In genomic region chr4:57782549-57783390, GRCm38 (mm10) we compare ENCODE assay signal across 8 mouse cellular contexts.
DNase-seq lines count a peak whose midpoint lies in the region; ATAC-seq and TF ChIP-seq lines count a peak whose summit lies in the region.

No protein-coding gene starts in this region.

- ATAC-seq in forebrain, embryonic 16.5 days: peak; percentile 27
- ATAC-seq in kidney, embryonic 16.5 days (ENCODE audit: low FRiP score, low TSS enrichment): no peak
- peak; percentile 68 for ATAC-seq in midbrain, embryonic 11.5 days (ENCODE audit: low FRiP score)

- 3% methylated on average over 32 of the region's 33 CpGs for WGBS in forebrain, embryonic 16.5 days
- WGBS in kidney, embryonic 16.5 days: 5% methylated on average over 33 of the region's 33 CpGs
- 1% methylated on average over 33 of the region's 33 CpGs for WGBS in midbrain, embryonic 11.5 days

- TF ChIP-seq POLR2A in MEL (IDR thresholded peaks at IDR 0.05; ENCODE audit: control insufficient read depth in 1 of 2, insufficient read depth in 1 of 2, low read depth in 1 of 2, low read length in 2 of 2, poor library complexity in 1 of 2): no peak

- H3K4me1 ChIP-seq in MEL (ENCODE audit: control insufficient read depth in 1 of 2, insufficient read depth in 2 of 2, low read length in 2 of 2): peaks cover 2 to 9% of the 10 kb centered on the region in 2 experiments; a peak in 3 of 4 replicates
- H3K4me1 ChIP-seq in forebrain, embryonic 16.5 days (replicated peaks; ENCODE audit: control insufficient read depth, insufficient read depth, low read length): peaks cover 20% of the 10 kb centered on the region
- peaks cover 31% of the 10 kb centered on the region for H3K4me1 ChIP-seq in kidney, embryonic 16.5 days (ENCODE audit: insufficient read depth, low read length)
- peaks cover 24% of the 10 kb centered on the region for H3K4me1 ChIP-seq in midbrain, embryonic 11.5 days (ENCODE audit: control insufficient read depth, insufficient read depth, low read length)

- H3K4me3 ChIP-seq in MEL (ENCODE audit: control insufficient read depth in 1 of 2, insufficient read depth in 1 of 2, low read depth in 2 of 2, low read length in 2 of 2): peak overlapping the region; percentile 75 to 92
- H3K4me3 ChIP-seq in forebrain, embryonic 16.5 days (replicated peaks; ENCODE audit: low read length): peak overlapping the region; percentile 51
- H3K4me3 ChIP-seq in kidney, embryonic 16.5 days (ENCODE audit: low read length): peak overlapping the region; percentile 47
- peak overlapping the region; percentile 42 for H3K4me3 ChIP-seq in midbrain, embryonic 11.5 days (ENCODE audit: low read depth, low read length)

- peak overlapping the region; percentile 70 for H3K4me2 ChIP-seq in forebrain, embryonic 16.5 days (ENCODE audit: low read length)
- peak overlapping the region; percentile 69 for H3K4me2 ChIP-seq in kidney, embryonic 16.5 days (replicated peaks; ENCODE audit: low read depth, low read length)
- peak overlapping the region; percentile 72 for H3K4me2 ChIP-seq in midbrain, embryonic 11.5 days

- no peak overlapping the region for H3K27ac ChIP-seq in MEL (ENCODE audit: control insufficient read depth, low read depth, low read length)
- H3K27ac ChIP-seq in forebrain, embryonic 16.5 days (ENCODE audit: low read length): no peak overlapping the region
- H3K27ac ChIP-seq in kidney, embryonic 16.5 days (ENCODE audit: low read length): no peak overlapping the region
- H3K27ac ChIP-seq in midbrain, embryonic 11.5 days (ENCODE audit: low read depth, low read length): no peak overlapping the region

- TF ChIP-seq EP300 in MEL (IDR thresholded peaks at IDR 0.05; ENCODE audit: low read depth in 1 of 2, low read length in 2 of 2): no peak

- no peak for TF ChIP-seq RAD21 in MEL (IDR thresholded peaks at IDR 0.05; ENCODE audit: low read depth, low read length)

- DNase-seq in heart, adult 11 months: peak; percentile 96
- no peak for DNase-seq in heart, postnatal 25 days (ENCODE audit: low spot score)
- peak; percentile 43 for DNase-seq in MEL (ENCODE audit: low read depth, low spot score)
- DNase-seq in midbrain, embryonic 11.5 days (ENCODE audit: low spot score, missing footprints): peak; percentile 95
- peak; percentile 37 for DNase-seq in thymus, postnatal 0 days (ENCODE audit: low spot score)
- DNase-seq in cerebellum, adult 9-11 months: no peak

- 0 out of 4 replicates have a peak, but pooled peaks cover 0 to 2% of the 10 kb centered on the region in 2 experiments for H3K27me3 ChIP-seq in MEL (ENCODE audit: control insufficient read depth in 1 of 2, insufficient read depth in 2 of 2, low read length in 2 of 2)
- H3K27me3 ChIP-seq in forebrain, embryonic 16.5 days (replicated peaks; ENCODE audit: control insufficient read depth, insufficient read depth, low read length): 0 out of 2 replicates have a peak, but pooled peaks cover 4% of the 10 kb centered on the region
- H3K27me3 ChIP-seq in kidney, embryonic 16.5 days (ENCODE audit: insufficient read depth, low read length): peaks cover 21% of the 10 kb centered on the region
- peaks cover 6% of the 10 kb centered on the region; the same call in 1 of the 2 replicates for H3K27me3 ChIP-seq in midbrain, embryonic 11.5 days (ENCODE audit: control insufficient read depth, insufficient read depth, low read length)

- no peaks in the 10 kb centered on the region for H3K9me3 ChIP-seq in MEL (replicated peaks; ENCODE audit: insufficient read depth, low read length)
- no peaks in the 10 kb centered on the region for H3K9me3 ChIP-seq in forebrain, embryonic 16.5 days (ENCODE audit: control insufficient read depth, low read length)
- H3K9me3 ChIP-seq in kidney, embryonic 16.5 days (ENCODE audit: low read length): no peaks in the 10 kb centered on the region
- H3K9me3 ChIP-seq in midbrain, embryonic 11.5 days (ENCODE audit: control insufficient read depth, low read length): no peaks in the 10 kb centered on the region

- H3K36me3 ChIP-seq in MEL (ENCODE audit: control insufficient read depth in 1 of 2, insufficient read depth in 2 of 2, low read length in 2 of 2): no peaks in the 10 kb centered on the region
- no peaks in the 10 kb centered on the region for H3K36me3 ChIP-seq in forebrain, embryonic 16.5 days (ENCODE audit: control insufficient read depth, insufficient read depth)
- H3K36me3 ChIP-seq in kidney, embryonic 16.5 days (ENCODE audit: insufficient read depth, low read length): no peaks in the 10 kb centered on the region
- H3K36me3 ChIP-seq in midbrain, embryonic 11.5 days (ENCODE audit: control insufficient read depth, insufficient read depth, low read length): no peaks in the 10 kb centered on the region

- no peaks in the 10 kb centered on the region; the same call in 1 of the 2 replicates for H3K79me2 ChIP-seq in MEL (ENCODE audit: control insufficient read depth, insufficient read depth, low read length, poor library complexity)

- no peak for TF ChIP-seq CTCF in MEL (IDR thresholded peaks at IDR 0.05 in 2 of 3, conservative IDR thresholded peaks at IDR 0.05 in 1 of 3; ENCODE audit: control insufficient read depth in 1 of 3, insufficient read depth in 1 of 3, low read depth in 2 of 3, low read length in 3 of 3, poor library complexity in 1 of 3, severe bottlenecking in 1 of 3)

- H3K9ac ChIP-seq in MEL (ENCODE audit: control insufficient read depth, low read depth, low read length, poor library complexity, severe bottlenecking): peak overlapping the region; percentile 66
- peak overlapping the region; percentile 46 for H3K9ac ChIP-seq in forebrain, embryonic 16.5 days (replicated peaks; ENCODE audit: low read depth, low read length)
- H3K9ac ChIP-seq in kidney, embryonic 16.5 days (replicated peaks; ENCODE audit: low read length): peak overlapping the region; percentile 50
- H3K9ac ChIP-seq in midbrain, embryonic 11.5 days (ENCODE audit: low read length): peak overlapping the region; percentile 54

- intact Hi-C loops in heart, postnatal 25 days (cut with DNase I): loop anchor here (2.0 to 5.0 kb wide), 4 partner anchors 32 to 108 kb away; no protein-coding TSS in a partner anchor

TF ChIP-seq in MEL, 35 proteins besides CTCF, POLR2A, EP300 and RAD21:
- TF ChIP-seq SMC3 (IDR thresholded peaks at IDR 0.05; ENCODE audit: low read depth, low read length): no peak
- TF ChIP-seq NELFE (IDR thresholded peaks at IDR 0.05; ENCODE audit: low read depth, low read length): no peak
- TF ChIP-seq MXI1 (IDR thresholded peaks at IDR 0.05; ENCODE audit: low read depth, low read length): no peak
- TF ChIP-seq ZNF384 (IDR thresholded peaks at IDR 0.05; ENCODE audit: low read depth, low read length): no peak
- no peak for TF ChIP-seq UBTF (IDR thresholded peaks at IDR 0.05; ENCODE audit: borderline replicate concordance, insufficient read depth, low read depth, low read length)
- TF ChIP-seq RCOR1 (IDR thresholded peaks at IDR 0.05; ENCODE audit: low read depth, low read length): no peak

Comparison
In these comparisons a context has a peak if more than half of its experiments do, and no peak if none do; other contexts are left out.
1. DNase-seq: peak in heart, adult 11 months (single experiment), MEL (single experiment), midbrain, embryonic 11.5 days (single experiment) and thymus, postnatal 0 days (single experiment); none in heart, postnatal 25 days (single experiment) and cerebellum, adult 9-11 months (single experiment).
2. Peak in every context shown above with its lines, with median percentiles within 50 percentile points of each other: H3K4me3 ChIP-seq, H3K9ac ChIP-seq and H3K4me2 ChIP-seq.